Mouse (Mus musculus) lung, embryonic 16.5 days (tissue): ENCODE results near the gene Myo10. TPM values are rescaled to one million over a fixed set of nuclear protein-coding genes. Genes with fewer than 3 reads are reported as not detected.

Experiments used
- ATAC-seq: fragments of 200-750 bp; cut with Nextera tagmentation; 2 replicates; pipeline ENCODE4 v1.8.0; 2017; ENCODE audit warnings: low read depth, mild to moderate bottlenecking, moderate library complexity
- H3K27ac ChIP-seq: fragments of 300-500 bp; sonication (generic); 2 replicates; pipeline ENCODE4 v1.5.1; 2014; ENCODE audit warnings: mild to moderate bottlenecking, control low read depth, low read length
- H3K27me3 ChIP-seq: fragments of 300-500 bp; sonication (generic); 2 replicates; pipeline ENCODE4 v1.6.1; 2014; ENCODE audit warnings: low read depth, low read length, mixed read lengths; ENCODE audit not compliant: control insufficient read depth, insufficient read depth
- H3K36me3 ChIP-seq: fragments of 300-500 bp; sonication (generic); 2 replicates; pipeline ENCODE4 v1.6.1; 2014; ENCODE audit warnings: low read length; ENCODE audit not compliant: control insufficient read depth, insufficient read depth
- H3K4me1 ChIP-seq: fragments of 300-500 bp; sonication (generic); replicated peaks from 2 replicates; pipeline ENCODE4 v1.6.1; 2014; ENCODE audit warnings: low read length, mixed read lengths; ENCODE audit not compliant: control insufficient read depth, insufficient read depth
- H3K4me2 ChIP-seq: fragments of 300-500 bp; sonication (generic); 2 replicates; pipeline ENCODE4 v1.6.1; 2014; ENCODE audit warnings: low read depth, low read length, control low read depth
- H3K4me3 ChIP-seq: fragments of 300-500 bp; sonication (generic); 2 replicates; pipeline ENCODE4 v1.5.1; 2014; ENCODE audit warnings: mild to moderate bottlenecking, low read length, control low read depth
- H3K9ac ChIP-seq: fragments of 300-500 bp; sonication (generic); 2 replicates; pipeline ENCODE4 v1.6.1; 2014; ENCODE audit warnings: low read length, control low read depth
- H3K9me3 ChIP-seq: fragments of 300-500 bp; sonication (generic); 2 replicates; pipeline ENCODE4 v1.6.1; 2016; ENCODE audit warnings: low read length; ENCODE audit not compliant: control insufficient read depth
- WGBS: fragments of 180-500 bp; shearing (Covaris S2); extraction: QIAGEN DNeasy Blood & Tissue Kit; methylation state at CpG from one replicate; pipeline ENCODE4 v1.1.7; 2014; 5-methylcytosine and 5-hydroxymethylcytosine counted together
- polyA plus RNA-seq: library from polyadenylated mRNA; unstranded; fragments of >200 nt; fragmentation: Nextera tagmentation; extraction: Ambion mirVana; gene quantifications from 2 replicates; pipeline ENCODE4 v1.2.1, GENCODE M21; 2015

The Myo10 gene
- polyA plus RNA-seq, 1 experiment from 2014 or later: 33.2 TPM

GRCm38 (mm10) chr15:25797888-25798287 is 175.6 kb downstream of the Myo10 start:
- WGBS: 80% methylated on average over 1 of the region's 1 CpGs
- Histone ChIP-seq H3K9ac (no peak overlapping the region), H3K27me3 (no peaks in the 10 kb centered on the region), H3K36me3 (peaks cover 63% of the 10 kb centered on the region), H3K4me2 (no peak overlapping the region), H3K27ac (no peak overlapping the region), H3K9me3 (no peaks in the 10 kb centered on the region), H3K4me3 (no peak overlapping the region), H3K4me1 (no peaks in the 10 kb centered on the region)
- no peak for ATAC-seq

- Histone ChIP-seq H3K9me3 (no peaks in the 10 kb centered on the region), H3K36me3 (peaks cover 69% of the 10 kb centered on the region), H3K4me2 (no peak overlapping the region), H3K4me3 (no peak overlapping the region), H3K4me1 (no peaks in the 10 kb centered on the region), H3K27me3 (no peaks in the 10 kb centered on the region), H3K27ac (no peak overlapping the region), H3K9ac (no peak overlapping the region)
- 76% methylated on average over 5 of the region's 5 CpGs for WGBS
- ATAC-seq: no peak
Measured at GRCm38 (mm10) chr15:25801726-25802125, 179.4 kb downstream of the Myo10 start.

- ATAC-seq: no peak
- H3K9ac ChIP-seq: no peak overlapping the region
- no peak overlapping the region for H3K4me2 ChIP-seq
- H3K9me3 ChIP-seq: no peaks in the 10 kb centered on the region
- 71% methylated on average over 8 of the region's 8 CpGs for WGBS
- no peak overlapping the region for H3K27ac ChIP-seq
- peaks cover 71% of the 10 kb centered on the region for H3K36me3 ChIP-seq
- no peaks in the 10 kb centered on the region for H3K4me1 ChIP-seq
- H3K27me3 ChIP-seq: no peaks in the 10 kb centered on the region
- no peak overlapping the region for H3K4me3 ChIP-seq
Measured at GRCm38 (mm10) chr15:25802194-25802593, 179.9 kb downstream of the Myo10 start.

GRCm38 (mm10) chr15:25803111-25803510 is 180.8 kb downstream of the Myo10 start:
- no peaks in the 10 kb centered on the region for H3K4me1 ChIP-seq
- H3K4me3 ChIP-seq: no peak overlapping the region
- H3K9me3 ChIP-seq: no peaks in the 10 kb centered on the region
- H3K27ac ChIP-seq: no peak overlapping the region
- H3K9ac ChIP-seq: no peak overlapping the region
- H3K4me2 ChIP-seq: no peak overlapping the region
- ATAC-seq: no peak
- 86% methylated on average over 15 of the region's 15 CpGs for WGBS
- H3K27me3 ChIP-seq: no peaks in the 10 kb centered on the region
- H3K36me3 ChIP-seq: peaks cover 70% of the 10 kb centered on the region

GRCm38 (mm10) chr15:25805336-25806110 is 183.2 kb downstream of the Myo10 start:
- Histone ChIP-seq H3K9ac (no peak overlapping the region), H3K27me3 (no peaks in the 10 kb centered on the region), H3K4me2 (no peak overlapping the region), H3K27ac (no peak overlapping the region), H3K4me3 (no peak overlapping the region), H3K4me1 (peaks cover 3% of the 10 kb centered on the region; the same call in 1 of the 2 replicates), H3K9me3 (no peaks in the 10 kb centered on the region), H3K36me3 (peaks cover 64% of the 10 kb centered on the region)
- peak; percentile 42 for ATAC-seq
- 83% methylated on average over 21 of the region's 21 CpGs for WGBS

- H3K4me3 ChIP-seq: no peak overlapping the region
- no peak for ATAC-seq
- no peak overlapping the region for H3K9ac ChIP-seq
- H3K36me3 ChIP-seq: peaks cover 66% of the 10 kb centered on the region
- H3K27me3 ChIP-seq: no peaks in the 10 kb centered on the region
- H3K4me2 ChIP-seq: no peak overlapping the region
- peaks cover 3% of the 10 kb centered on the region; the same call in 1 of the 2 replicates for H3K4me1 ChIP-seq
- H3K9me3 ChIP-seq: no peaks in the 10 kb centered on the region
- WGBS: 89% methylated on average over 17 of the region's 17 CpGs
- no peak overlapping the region for H3K27ac ChIP-seq
Measured at GRCm38 (mm10) chr15:25806363-25806762, 184.0 kb downstream of the Myo10 start.

- Histone ChIP-seq H3K4me2 (no peak overlapping the region), H3K27ac (no peak overlapping the region), H3K4me1 (peaks cover 3% of the 10 kb centered on the region; the same call in 1 of the 2 replicates), H3K27me3 (no peaks in the 10 kb centered on the region), H3K4me3 (no peak overlapping the region), H3K36me3 (peaks cover 64% of the 10 kb centered on the region), H3K9me3 (no peaks in the 10 kb centered on the region), H3K9ac (no peak overlapping the region)
- 90% methylated on average over 9 of the region's 9 CpGs for WGBS
- no peak for ATAC-seq
Measured at GRCm38 (mm10) chr15:25806878-25807277, 184.6 kb downstream of the Myo10 start.

GRCm38 (mm10) chr15:25808677-25809460 is 186.5 kb downstream of the Myo10 start:
- H3K4me3 ChIP-seq: no peak overlapping the region
- no peak for ATAC-seq
- H3K4me1 ChIP-seq: peaks cover 3% of the 10 kb centered on the region; the same call in 1 of the 2 replicates
- H3K36me3 ChIP-seq: peaks cover 56% of the 10 kb centered on the region
- no peak overlapping the region for H3K27ac ChIP-seq
- WGBS: 78% methylated on average over 20 of the region's 20 CpGs
- no peak overlapping the region for H3K4me2 ChIP-seq
- no peaks in the 10 kb centered on the region for H3K27me3 ChIP-seq
- no peaks in the 10 kb centered on the region for H3K9me3 ChIP-seq
- H3K9ac ChIP-seq: no peak overlapping the region

GRCm38 (mm10) chr15:25809669-25810068 is 187.3 kb downstream of the Myo10 start:
- 37% methylated on average over 6 of the region's 6 CpGs for WGBS
- no peak overlapping the region for H3K9ac ChIP-seq
- peak; percentile 76 for ATAC-seq
- no peaks in the 10 kb centered on the region for H3K9me3 ChIP-seq
- no peak overlapping the region for H3K27ac ChIP-seq
- peaks cover 54% of the 10 kb centered on the region for H3K36me3 ChIP-seq
- no peak overlapping the region for H3K4me2 ChIP-seq
- H3K27me3 ChIP-seq: no peaks in the 10 kb centered on the region
- peaks cover 3% of the 10 kb centered on the region; the same call in 1 of the 2 replicates for H3K4me1 ChIP-seq
- H3K4me3 ChIP-seq: no peak overlapping the region
